Mouse (Mus musculus) hindbrain, embryonic 14.5 days (tissue): ENCODE results near the gene Cfap52. TPM values are rescaled to one million over a fixed set of nuclear protein-coding genes. Genes with fewer than 3 reads are reported as not detected.

Experiments used
- ATAC-seq: fragments of 200-750 bp; cut with Nextera tagmentation; 2 replicates; pipeline ENCODE4 v1.8.0; 2017; ENCODE audit warnings: moderate number of reproducible peaks, mild to moderate bottlenecking, moderate TSS enrichment, moderate library complexity; ENCODE audit not compliant: low FRiP score
- DNase-seq: peaks from one replicate; pipeline ENCODE4 v3.0.0-alpha.2; 2015; ENCODE audit warnings: low spot score
- H3K27ac ChIP-seq: fragments of 300-500 bp; sonication (generic); 2 replicates; pipeline ENCODE4 v1.5.1; 2014; ENCODE audit warnings: mild to moderate bottlenecking, moderate library complexity
- H3K27me3 ChIP-seq: fragments of 300-500 bp; sonication (generic); 2 replicates; pipeline ENCODE4 v1.6.1; 2014; ENCODE audit warnings: mild to moderate bottlenecking, low read length, mixed read lengths; ENCODE audit not compliant: control insufficient read depth, insufficient read depth
- H3K36me3 ChIP-seq: fragments of 300-500 bp; sonication (generic); replicated peaks from 2 replicates; pipeline ENCODE4 v1.6.1; 2014; ENCODE audit not compliant: control insufficient read depth, insufficient read depth
- H3K4me1 ChIP-seq: fragments of 300-500 bp; sonication (generic); replicated peaks from 2 replicates; pipeline ENCODE4 v1.6.1; 2014; ENCODE audit warnings: antibody characterized with exemption, low read length, mixed read lengths; ENCODE audit not compliant: control insufficient read depth, insufficient read depth
- H3K4me2 ChIP-seq: fragments of 300-500 bp; sonication (generic); replicated peaks from 2 replicates; pipeline ENCODE4 v1.6.1; 2014; ENCODE audit warnings: mild to moderate bottlenecking, moderate library complexity
- H3K4me3 ChIP-seq: fragments of 300-500 bp; sonication (generic); replicated peaks from 2 replicates; pipeline ENCODE4 v1.5.1; 2014; ENCODE audit warnings: mild to moderate bottlenecking, low read length
- H3K9ac ChIP-seq: fragments of 300-500 bp; sonication (generic); 2 replicates; pipeline ENCODE4 v1.6.1; 2014
- H3K9me3 ChIP-seq: fragments of 300-500 bp; sonication (generic); 2 replicates; pipeline ENCODE4 v1.6.1; 2016; ENCODE audit warnings: low read length; ENCODE audit not compliant: control insufficient read depth
- WGBS: fragments of 180-500 bp; shearing (Covaris S2); extraction: QIAGEN DNeasy Blood & Tissue Kit; methylation state at CpG from one replicate; pipeline ENCODE4 v1.1.7; 2014; 5-methylcytosine and 5-hydroxymethylcytosine counted together
- polyA plus RNA-seq: library from polyadenylated mRNA; unstranded; fragments of >200 nt; fragmentation: Nextera tagmentation; extraction: Ambion mirVana; gene quantifications from 2 replicates; pipeline ENCODE4 v1.2.1, GENCODE M21; 2014

Cfap52 gene
- polyA plus RNA-seq, 1 experiment from 2014 or later: 8.8 TPM

- no peak overlapping the region for H3K27ac ChIP-seq
- H3K4me2 ChIP-seq: peak overlapping the region; percentile 100
- WGBS: 1% methylated on average over 47 of the region's 47 CpGs
- H3K4me3 ChIP-seq: peak overlapping the region; percentile 74
- peaks cover 23% of the 10 kb centered on the region for H3K27me3 ChIP-seq
- DNase-seq (peak; percentile 45), ATAC-seq (peak; percentile 27; the same call in 1 of the 2 replicates)
- no peaks in the 10 kb centered on the region for H3K9me3 ChIP-seq
- H3K4me1 ChIP-seq: 0 out of 2 replicates have a peak, but pooled peaks cover 9% of the 10 kb centered on the region
- H3K9ac ChIP-seq: peak overlapping the region; percentile 68
- H3K36me3 ChIP-seq: no peaks in the 10 kb centered on the region
Measured at GRCm38 (mm10) chr11:67921091-67921826, 44.2 kb downstream of the Cfap52 start.

- 54% methylated on average over 9 of the region's 9 CpGs for WGBS
- H3K27me3 ChIP-seq: peaks cover 23% of the 10 kb centered on the region
Measured at GRCm38 (mm10) chr11:67920226-67920960, 45.1 kb downstream of the Cfap52 start.

GRCm38 (mm10) chr11:67919593-67919992 lies 45.9 kb downstream of the Cfap52 start:
- Histone ChIP-seq H3K36me3 (no peaks in the 10 kb centered on the region), H3K27me3 (peaks cover 23% of the 10 kb centered on the region), H3K4me1 (0 out of 2 replicates have a peak, but pooled peaks cover 9% of the 10 kb centered on the region), H3K9me3 (no peaks in the 10 kb centered on the region), H3K4me2 (no peak overlapping the region), H3K4me3 (no peak overlapping the region), H3K27ac (no peak overlapping the region), H3K9ac (no peak overlapping the region)
- ATAC-seq (no peak), DNase-seq (no peak)
- WGBS: 75% methylated on average over 5 of the region's 5 CpGs

More at GRCm38 (mm10) chr11:67920226-67920960, 45.1 kb downstream of the Cfap52 start:
- no peak overlapping the region for H3K27ac ChIP-seq
- no peak overlapping the region for H3K4me2 ChIP-seq
- DNase-seq (no peak), ATAC-seq (no peak)
- no peak overlapping the region for H3K4me3 ChIP-seq
- no peaks in the 10 kb centered on the region for H3K9me3 ChIP-seq
- no peaks in the 10 kb centered on the region for H3K36me3 ChIP-seq
- H3K9ac ChIP-seq: no peak overlapping the region
- H3K4me1 ChIP-seq: 0 out of 2 replicates have a peak, but pooled peaks cover 9% of the 10 kb centered on the region

DNA sequence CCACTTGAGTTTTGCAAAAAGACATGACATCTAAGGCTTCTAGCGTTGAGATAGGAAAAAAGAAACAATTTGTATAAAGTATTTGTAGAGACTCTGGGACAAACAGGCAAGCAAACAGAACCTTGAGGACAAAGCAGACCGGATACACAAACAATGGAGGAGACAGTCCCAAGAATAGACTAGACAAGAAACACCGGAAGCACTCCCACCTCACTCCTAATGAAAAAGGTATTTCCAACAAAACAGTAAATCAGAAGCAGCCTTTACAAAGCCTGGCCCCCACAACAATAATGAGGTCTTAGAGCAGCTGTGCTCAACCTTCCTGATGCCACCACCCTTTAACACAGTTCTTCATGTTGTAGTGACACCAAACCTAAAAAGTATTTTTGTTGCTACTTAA lies 48.3 kb downstream of the Cfap52 start:
- H3K9ac ChIP-seq: no peak overlapping the region
- H3K4me3 ChIP-seq: no peak overlapping the region
- ATAC-seq (no peak), DNase-seq (no peak)
- 0 out of 2 replicates have a peak, but pooled peaks cover 4% of the 10 kb centered on the region for H3K4me1 ChIP-seq
- peaks cover 20% of the 10 kb centered on the region for H3K27me3 ChIP-seq
- H3K27ac ChIP-seq: no peak overlapping the region
- no peaks in the 10 kb centered on the region for H3K36me3 ChIP-seq
- H3K9me3 ChIP-seq: no peaks in the 10 kb centered on the region
- 80% methylated on average over 3 of the region's 3 CpGs for WGBS
- H3K4me2 ChIP-seq: no peak overlapping the region

GRCm38 (mm10) chr11:67911074-67911473 lies 54.4 kb downstream of the Cfap52 start:
- Histone ChIP-seq H3K9me3 (no peaks in the 10 kb centered on the region), H3K4me1 (no peaks in the 10 kb centered on the region), H3K27ac (no peak overlapping the region), H3K27me3 (no peaks in the 10 kb centered on the region), H3K4me2 (no peak overlapping the region), H3K36me3 (no peaks in the 10 kb centered on the region), H3K4me3 (no peak overlapping the region), H3K9ac (no peak overlapping the region)
- 93% methylated on average over 5 of the region's 5 CpGs for WGBS
- ATAC-seq: no peak
- DNase-seq: no peak

GRCm38 (mm10) chr11:67903756-67904155 lies 61.7 kb downstream of the Cfap52 start:
- no peak for ATAC-seq
- no peak overlapping the region for H3K27ac ChIP-seq
- H3K4me2 ChIP-seq: no peak overlapping the region
- no peak overlapping the region for H3K4me3 ChIP-seq
- DNase-seq: no peak
- H3K27me3 ChIP-seq: no peaks in the 10 kb centered on the region
- H3K9me3 ChIP-seq: no peaks in the 10 kb centered on the region
- no peaks in the 10 kb centered on the region for H3K36me3 ChIP-seq
- H3K9ac ChIP-seq: no peak overlapping the region
- WGBS: 91% methylated on average over 4 of the region's 4 CpGs
- no peaks in the 10 kb centered on the region for H3K4me1 ChIP-seq

DNA sequence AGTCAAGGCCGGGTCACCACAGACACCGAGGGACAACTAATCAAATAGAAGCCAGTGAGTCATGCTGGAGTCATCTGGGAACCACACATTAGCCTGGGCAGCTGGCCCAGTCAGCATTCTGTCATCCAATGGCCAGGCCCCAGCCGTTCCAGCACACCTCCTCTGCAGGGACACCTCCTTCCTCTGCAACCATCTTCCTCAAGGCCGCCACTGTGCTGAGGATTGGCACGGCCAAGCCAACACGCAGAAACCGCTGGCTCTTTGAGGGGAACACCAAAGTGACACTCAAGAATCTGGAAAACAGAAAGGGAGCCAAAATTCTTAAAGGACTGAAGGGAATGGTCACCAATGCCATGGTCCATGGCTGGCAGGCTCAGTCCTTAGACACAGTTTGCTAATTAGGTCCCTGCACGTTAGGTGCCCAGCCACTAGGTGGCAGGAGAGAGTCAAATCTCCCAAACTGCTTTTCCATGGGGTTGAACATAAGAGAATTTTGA lies 68.3 kb downstream of the Cfap52 start:
- Histone ChIP-seq H3K27me3 (no peaks in the 10 kb centered on the region), H3K9ac (no peak overlapping the region), H3K4me3 (no peak overlapping the region), H3K27ac (no peak overlapping the region), H3K4me2 (no peak overlapping the region), H3K36me3 (no peaks in the 10 kb centered on the region), H3K4me1 (peaks cover 8% of the 10 kb centered on the region), H3K9me3 (no peaks in the 10 kb centered on the region)
- ATAC-seq: no peak
- 60% methylated on average over 8 of the region's 8 CpGs for whole genome bisulfite sequencing
- DNase-seq: peak; percentile 36

DNA sequence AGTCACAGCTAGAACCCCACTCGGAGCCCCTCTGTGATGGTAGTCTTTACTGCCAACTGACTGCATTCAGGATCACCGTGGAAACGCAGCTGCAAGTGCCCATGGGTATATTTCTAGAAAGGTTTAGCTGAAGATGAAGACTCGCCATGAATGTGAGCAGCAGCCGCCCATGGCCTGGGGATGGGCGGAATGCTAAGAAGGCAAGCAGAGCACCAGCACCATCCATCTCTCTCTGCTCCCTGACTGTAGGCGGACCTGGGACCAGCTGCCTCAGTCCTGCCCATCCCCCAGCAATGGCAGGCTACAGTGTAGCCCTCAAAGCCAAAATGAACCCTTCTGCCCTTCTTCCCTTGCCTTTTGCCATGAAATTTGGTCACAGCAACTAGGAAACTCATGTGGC lies 69.8 kb downstream of the Cfap52 start:
- no peaks in the 10 kb centered on the region for H3K9me3 ChIP-seq

DNA sequence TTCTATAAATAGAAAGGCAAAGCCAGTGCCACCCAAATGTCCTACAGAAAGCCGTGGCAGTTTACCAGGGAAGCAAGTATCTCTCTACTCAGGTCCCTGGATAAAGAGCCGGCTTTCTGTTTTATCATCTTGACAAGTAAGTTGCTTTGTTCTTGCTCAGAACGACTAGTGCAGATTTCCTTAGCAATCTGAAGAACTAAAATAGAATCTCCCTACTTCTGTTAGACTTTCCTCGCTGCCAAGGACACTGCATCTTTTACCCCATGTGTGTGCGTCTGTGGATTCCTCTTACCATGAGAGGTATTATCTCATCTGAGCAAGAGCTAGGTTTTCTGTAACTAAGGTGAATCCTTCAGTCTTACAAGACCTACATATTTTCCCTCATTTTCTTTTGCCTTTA lies 76.9 kb downstream of the Cfap52 start:
- Histone ChIP-seq H3K4me1 (no peaks in the 10 kb centered on the region), H3K9me3 (no peaks in the 10 kb centered on the region), H3K9ac (no peak overlapping the region), H3K27ac (no peak overlapping the region), H3K27me3 (no peaks in the 10 kb centered on the region), H3K36me3 (no peaks in the 10 kb centered on the region), H3K4me2 (no peak overlapping the region), H3K4me3 (no peak overlapping the region)
- DNase-seq (no peak), ATAC-seq (no peak)
- WGBS: 83% methylated on average over 5 of the region's 5 CpGs

More for the DNA sequence above, 69.8 kb downstream of the Cfap52 start:
- ATAC-seq (no peak), DNase-seq (no peak)
- H3K27me3 ChIP-seq: no peaks in the 10 kb centered on the region
- H3K9ac ChIP-seq: no peak overlapping the region
- WGBS: 41% methylated on average over 7 of the region's 7 CpGs
- H3K4me1 ChIP-seq: peaks cover 8% of the 10 kb centered on the region
- no peak overlapping the region for H3K4me3 ChIP-seq
- H3K36me3 ChIP-seq: no peaks in the 10 kb centered on the region
- H3K4me2 ChIP-seq: no peak overlapping the region
- H3K27ac ChIP-seq: no peak overlapping the region
